Mouse (Mus musculus) heart, adult 2 months (tissue): ENCODE data around the gene Olfr1359.
A peak's percentile ranks its signal among the peaks of the same experiment; 100 is the strongest.

Experiments used
- CTCF ChIP-seq: fragments of 200-600 bp; IDR thresholded peaks from 2 replicates; pipeline ENCODE4 v1.8.1; 2022; ENCODE audit warnings: antibody characterized with exemption, mild to moderate bottlenecking, moderate library complexity
- POLR2A ChIP-seq: fragments of 200-500 bp; IDR thresholded peaks from 2 replicates; pipeline ENCODE4 v1.6.1; 2011; ENCODE audit warnings: mild to moderate bottlenecking, low read depth, low read length, control low read depth; ENCODE audit not compliant: insufficient read depth

DNA sequence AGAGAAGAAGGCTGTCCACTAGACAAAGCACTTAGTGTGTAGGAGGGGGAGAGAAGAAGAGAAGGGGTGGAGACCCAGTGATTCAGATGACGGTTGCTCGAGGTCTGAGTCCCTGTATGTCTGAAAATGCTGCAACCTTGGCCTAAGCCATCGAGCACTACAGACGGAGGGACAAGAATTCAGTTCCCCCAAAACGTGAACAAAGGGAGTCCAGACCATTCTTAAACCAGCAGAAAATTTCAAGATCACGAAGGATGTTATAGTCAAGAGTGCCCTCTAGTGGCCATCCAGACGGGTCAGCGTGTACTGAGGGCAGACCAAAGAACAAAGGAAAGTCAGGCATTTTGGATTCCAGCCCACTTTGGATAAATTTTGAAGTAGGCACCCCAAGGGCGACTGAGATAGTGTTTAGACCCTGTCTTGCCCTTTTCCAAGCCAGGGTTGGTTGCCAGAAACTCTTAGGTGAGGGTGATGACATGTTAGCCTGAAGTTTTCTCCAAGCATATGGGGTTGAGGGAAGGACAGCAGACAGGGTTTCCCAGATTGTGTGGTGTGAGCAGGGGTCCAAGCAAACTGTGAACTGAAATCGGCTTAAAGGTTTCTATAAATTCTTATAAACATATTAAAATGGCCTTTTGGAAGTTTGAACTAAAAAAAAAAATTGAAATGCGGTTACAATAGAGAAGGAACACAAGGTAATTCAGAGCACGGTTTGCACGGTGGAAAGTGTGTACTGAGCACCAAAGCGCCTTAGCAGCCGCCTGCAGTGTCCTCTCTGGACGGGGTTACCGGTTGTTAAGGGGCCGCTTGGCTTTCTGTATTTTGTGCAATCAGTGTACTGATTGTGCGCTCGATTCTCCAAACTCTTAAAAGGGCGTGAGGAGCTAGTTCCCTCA lies 36.3 kb downstream of the Olfr1359 start:
- TF ChIP-seq POLR2A (no peak), CTCF (peak; percentile 91)
